Mouse (Mus musculus) left cerebral cortex, adult 11 months (tissue): ENCODE measurements around the gene Fam126b.
"Not testable (repeated sequence)": the region's sequence is repeated elsewhere in the genome, so short reads cannot be mapped to it uniquely, and the experiment has no call there.

ENCODE experiments used
- DNase-seq: peaks from one replicate; pipeline ENCODE4 v3.0.0; 2022; ENCODE audit warnings: low spot score

Fam126b gene

DNA sequence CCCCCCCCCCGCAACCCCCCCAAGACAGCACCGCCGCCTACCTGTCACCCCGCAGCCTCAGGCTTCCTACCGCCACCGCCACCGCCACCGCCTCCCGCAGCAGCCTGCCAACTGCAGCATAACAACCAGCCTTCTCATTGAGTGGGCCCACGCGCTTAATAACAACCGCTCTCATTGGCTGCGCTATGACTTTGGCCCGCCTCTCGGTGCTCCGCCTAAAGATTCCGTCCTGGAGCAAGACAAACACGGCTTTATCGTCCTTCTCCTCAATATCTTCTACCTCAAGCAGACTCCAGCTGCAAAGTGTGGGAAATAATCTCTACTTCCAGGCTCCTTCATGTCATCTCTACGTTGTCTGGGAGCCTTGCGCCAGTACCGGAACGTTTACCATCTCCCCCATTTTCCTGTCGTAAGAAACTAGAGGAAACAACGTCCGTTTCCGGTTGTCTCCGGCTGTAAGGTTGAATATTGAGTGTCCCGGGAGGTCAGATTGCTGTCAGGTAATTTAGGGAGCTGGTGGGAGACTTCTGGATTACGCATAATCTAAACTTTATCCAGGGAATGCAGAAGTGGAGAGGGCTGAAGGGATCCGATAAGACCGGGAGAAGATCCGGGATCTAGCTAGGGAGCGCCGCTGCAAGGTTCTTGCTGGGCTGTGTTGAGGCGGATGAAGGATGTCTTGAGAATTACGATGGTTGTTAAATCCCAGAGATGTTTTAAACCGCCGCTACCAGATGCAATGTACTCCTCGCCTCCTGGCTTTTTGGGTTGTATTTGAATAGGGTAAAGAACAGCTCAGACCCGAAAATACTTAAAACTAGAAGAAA lies at the start of gene Fam126b, which contains the start of gene Ndufb3:
Gene Fam126b (minus strand): TSS at position 153 of the 827 bp plus-strand sequence.
Gene Ndufb3 (plus strand): TSS at position 214 of the 827 bp plus-strand sequence.
- DNase-seq, result peak; percentile 82

DNA sequence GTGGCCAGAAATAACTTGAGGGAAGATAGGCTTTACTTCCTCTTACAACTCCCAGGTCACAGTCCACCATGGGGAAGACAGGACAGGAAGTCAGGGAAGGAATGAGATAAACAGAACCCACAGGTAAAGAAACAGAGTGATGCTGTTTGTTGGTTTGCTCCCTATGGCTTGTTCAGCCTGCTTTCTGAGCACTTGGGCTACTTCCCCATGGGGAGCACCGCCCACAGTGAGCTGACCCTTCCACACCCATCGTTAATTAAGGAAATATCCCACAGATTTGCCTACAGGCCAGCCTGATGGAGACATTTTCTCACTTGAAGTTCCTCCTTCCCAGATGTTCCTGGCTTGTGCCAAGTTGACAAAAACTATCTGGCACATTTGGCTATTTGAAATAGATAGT lies 42.7 kb upstream of the Fam126b start:
- DNase-seq, result not testable (repeated sequence)

DNA sequence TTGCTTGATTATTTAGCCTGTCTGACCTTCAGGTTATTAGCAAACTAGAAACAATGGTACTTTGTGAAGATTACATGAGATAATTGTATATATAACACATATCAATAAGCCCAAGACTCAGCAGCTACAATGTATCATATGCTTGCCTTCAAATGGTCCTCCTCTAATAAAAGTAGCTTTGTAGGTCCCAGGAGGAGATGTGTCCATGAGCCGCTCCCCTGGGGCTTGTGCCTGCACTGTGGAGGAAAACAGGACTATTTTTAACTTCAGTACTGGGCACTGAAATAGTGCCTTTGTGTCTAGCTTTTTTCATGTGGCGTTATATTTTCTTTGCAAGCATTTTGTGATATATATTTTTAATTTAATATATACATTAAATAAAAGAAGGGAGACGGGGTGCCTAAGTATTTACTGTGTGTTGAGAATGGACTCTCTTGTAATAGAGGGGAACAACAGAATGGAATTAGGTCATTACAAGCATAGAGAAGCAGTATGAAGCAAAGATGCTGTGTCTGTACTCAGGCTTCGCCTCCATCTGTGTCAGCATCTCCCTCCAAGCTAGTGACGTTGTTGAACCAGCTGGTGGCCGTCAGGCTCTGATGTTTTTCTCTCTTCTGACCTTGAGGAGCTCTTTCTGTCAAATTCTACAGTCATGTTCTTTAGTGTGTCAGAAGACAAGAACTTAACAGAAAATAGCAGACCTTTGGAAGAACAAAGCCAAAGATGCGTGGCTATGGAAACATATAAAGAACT lies 36.0 kb upstream of the Fam126b start:
- no peak for DNase-seq

DNA sequence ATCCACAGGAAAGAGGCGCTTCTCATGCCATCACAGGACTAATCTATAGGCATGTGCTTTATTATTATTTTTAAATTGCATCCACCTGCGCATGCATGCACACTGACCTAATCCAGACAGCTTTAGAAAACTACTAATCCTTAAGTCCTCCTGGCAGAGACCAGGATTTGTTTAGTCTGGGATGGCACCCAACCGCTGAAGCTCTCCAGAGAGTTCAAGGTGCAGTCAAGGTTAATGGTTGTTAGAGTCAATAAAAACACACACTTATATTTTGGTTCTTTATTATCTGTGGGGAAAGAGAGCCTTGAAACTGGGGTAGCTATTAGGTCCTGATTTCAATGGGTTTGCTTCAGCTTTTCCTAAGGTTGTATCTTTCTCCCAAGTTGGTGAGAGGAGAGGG lies 35.1 kb upstream of the Fam126b start:
- no peak for DNase-seq

DNA sequence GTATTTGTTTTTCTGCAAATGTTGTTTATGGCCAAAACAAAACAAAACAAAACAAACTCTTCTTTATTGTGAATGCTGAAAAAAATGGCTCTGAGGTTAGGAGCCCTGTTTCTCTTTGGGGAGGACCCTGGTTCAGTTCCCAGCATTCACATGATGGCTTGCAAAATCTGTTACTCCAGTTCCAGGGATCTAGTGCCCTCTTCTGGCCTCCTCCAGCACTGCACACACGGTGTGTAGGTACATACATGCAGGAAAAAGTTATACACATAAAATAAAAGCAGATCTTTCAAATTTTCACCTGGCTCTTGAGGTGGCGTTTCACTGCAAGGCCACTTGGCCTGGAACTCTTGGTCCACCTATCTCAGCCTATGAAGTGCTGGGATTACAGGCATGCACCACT lies 32.6 kb upstream of the Fam126b start:
- no peak for DNase-seq

DNA sequence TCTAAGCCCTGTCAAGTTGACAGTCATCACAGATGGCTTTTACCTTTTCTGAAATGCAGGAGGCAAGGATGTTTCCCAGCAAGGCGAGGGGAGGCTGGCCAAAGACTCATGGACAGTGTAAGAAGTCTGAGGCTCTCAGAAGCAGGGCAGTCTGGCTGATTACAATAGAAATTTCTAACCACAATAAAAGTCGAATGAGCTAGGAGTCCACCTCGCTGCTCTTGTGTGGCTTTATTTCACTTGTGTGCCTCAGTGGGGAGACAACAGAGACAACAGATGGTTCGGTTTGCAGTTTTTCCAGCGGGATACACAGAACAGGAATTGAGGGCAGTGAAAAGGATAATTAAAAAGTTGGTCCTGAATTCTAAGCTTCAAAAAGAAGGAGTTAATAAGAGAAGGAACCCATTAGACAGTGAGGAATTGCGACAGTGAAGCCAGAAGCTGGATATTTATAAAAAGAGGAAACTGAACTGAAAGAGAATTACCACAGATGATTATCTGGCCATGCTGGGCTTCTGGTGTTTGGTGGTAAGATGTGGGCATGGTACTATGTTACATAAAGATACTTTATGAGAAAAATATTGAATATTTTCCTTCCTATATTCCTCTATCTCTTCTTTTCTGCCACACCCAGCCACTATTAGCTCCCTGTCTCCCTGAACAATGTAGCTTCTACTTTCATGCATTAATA lies 32.0 kb upstream of the Fam126b start:
- no peak for DNase-seq

DNA sequence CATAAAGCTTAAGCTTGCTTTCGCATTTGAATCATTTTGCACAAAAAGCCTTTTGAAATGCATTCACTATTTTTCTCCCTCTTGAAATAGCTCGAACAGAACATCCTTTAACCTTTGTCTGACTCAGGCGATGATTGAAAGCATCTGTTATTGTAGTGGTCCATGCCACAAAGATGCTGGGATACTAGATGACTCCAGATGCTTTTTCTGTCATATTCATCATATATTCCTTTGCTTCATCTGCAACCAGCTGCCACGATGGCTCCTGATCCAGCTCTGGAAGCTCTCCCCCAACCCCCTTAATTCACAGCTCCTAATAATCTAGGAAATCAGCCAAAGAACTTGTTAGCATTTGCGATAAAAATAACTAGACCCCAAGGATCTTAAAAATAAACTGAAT lies 31.0 kb upstream of the Fam126b start:
- no peak for DNase-seq

DNA sequence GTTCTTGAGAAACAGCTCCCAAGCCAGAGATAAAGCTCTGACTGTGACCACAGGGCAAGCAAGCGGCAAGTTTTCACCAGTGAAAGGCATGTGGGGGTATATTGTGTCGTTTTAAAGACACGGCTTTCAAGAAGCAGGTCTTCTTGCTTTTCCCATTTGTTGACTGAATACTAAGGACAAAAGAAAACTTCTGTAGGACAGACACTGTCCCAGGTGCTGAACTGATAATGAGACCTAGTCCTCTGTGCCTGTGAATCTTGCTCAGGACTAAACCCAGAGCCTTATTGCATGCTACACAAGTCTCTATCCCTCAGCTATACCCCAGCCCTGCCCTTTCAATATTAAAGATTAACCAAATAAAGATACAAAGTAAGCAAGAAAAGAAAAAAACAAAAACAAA lies 30.1 kb upstream of the Fam126b start:
- no peak for DNase-seq

DNA sequence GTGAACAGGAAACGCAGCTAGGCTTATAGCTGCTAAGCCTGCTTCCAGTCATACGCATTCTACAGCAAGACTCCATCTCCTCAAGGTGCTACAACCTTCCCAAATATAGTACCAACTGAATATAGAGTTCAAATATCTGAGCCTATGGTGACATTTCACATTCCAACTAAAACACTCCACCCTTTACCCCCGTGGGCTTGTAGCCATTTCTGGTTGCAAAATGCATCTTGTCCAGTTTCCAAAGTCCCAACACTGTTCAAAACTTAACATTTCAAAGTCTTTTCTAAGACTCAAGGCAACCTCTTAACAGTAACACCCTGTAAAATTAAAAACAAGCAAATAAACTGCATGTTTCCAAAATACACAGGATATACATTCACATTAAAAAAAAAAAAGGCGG lies 29.0 kb upstream of the Fam126b start:
- no peak for DNase-seq

DNA sequence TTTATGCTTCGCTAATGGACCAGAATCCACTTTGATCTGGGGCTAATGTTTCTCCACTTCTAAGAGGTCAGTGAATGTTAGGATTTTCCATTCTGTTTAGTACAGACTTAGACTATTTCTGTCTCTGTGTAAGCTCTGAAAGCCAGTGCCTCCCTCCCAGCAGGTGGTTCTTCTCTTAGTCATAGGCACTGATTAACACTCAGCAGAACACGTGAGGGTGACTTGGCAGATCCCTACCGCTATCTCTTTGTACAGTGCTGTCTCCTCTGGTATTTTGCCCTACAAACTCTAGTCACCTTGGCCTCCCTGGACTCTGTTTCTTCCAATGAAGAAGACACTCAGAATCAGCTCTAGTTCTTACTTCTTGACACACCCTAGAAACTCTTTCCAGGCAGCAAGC lies 28.3 kb upstream of the Fam126b start:
- peak; percentile 51 for DNase-seq

DNA sequence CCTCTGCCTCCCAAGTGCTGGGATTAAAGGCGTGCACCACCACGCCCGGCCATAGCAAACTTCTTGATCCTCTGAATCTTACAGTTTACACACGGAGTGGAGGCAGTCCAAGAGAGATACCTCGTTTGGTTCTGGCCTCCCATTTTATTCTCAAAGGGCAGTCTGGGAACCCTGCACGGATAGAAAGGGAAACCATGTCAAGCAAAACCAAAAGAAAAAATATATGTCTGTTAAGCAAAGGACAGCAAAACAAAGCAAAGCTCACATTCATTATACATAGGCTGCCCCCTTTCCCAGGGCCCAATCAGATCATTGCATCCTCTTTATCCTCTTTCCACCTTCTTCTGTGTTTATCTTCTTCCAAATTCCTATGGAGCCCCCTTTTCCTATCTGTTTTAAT lies 27.7 kb upstream of the Fam126b start:
- DNase-seq, result no peak

DNA sequence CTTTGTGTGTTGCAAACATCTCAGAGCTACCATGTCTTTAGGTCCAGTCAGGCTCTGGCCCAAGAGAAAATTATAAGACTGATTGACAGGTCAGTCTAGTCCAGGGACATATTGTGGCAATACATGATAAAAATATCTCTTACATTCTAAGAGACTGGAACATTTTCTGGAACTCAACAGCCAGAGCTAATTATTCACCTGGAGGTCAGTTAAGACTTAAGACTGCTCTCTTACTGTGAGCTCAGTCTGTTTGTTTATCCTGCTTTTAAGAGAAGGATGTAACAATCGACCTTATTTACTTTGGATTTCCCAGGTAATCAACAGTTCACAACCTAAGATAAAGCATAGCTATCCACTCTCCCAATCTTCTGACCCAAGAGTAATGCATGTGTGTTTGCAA lies 24.5 kb upstream of the Fam126b start:
- DNase-seq, result no peak

DNA sequence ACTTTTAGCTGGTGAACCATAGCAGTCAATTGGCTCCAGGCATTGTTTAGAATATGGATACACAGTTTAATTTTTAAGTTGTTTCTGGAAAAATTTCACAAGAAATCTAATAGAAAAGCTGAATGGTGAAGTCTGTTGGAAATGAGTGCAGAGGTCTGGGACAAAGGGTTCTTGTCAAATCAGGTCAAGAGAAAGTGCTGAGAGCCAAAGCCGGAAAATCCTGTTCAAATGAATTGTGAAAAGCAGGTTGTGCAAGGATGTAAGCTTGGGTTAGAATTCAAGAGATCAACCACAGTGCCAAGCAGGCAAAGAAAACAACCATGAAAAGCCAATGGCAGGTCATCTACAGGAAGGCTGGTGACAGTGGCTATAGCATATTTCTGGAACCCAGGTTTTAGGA lies 24.0 kb upstream of the Fam126b start:
- DNase-seq, result no peak

DNA sequence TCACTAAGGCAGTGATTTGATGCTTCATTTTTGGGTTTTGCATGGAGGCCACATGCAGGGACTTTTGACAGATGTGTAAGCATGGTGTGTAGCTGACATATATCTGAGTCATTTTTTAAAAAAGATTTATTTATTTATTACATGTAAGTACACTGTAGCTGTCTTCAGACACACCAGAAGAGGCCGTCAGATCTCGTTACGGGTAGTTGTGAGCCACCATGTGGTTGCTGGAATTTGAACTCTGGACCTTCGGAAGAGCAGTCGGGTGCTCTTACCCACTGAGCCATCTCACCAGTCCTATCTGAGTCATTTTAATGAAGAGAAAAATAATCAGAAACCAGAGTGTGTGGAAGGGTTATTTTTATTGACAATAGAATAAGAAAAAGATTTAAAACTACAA lies 23.5 kb upstream of the Fam126b start:
- not testable (repeated sequence) for DNase-seq

DNA sequence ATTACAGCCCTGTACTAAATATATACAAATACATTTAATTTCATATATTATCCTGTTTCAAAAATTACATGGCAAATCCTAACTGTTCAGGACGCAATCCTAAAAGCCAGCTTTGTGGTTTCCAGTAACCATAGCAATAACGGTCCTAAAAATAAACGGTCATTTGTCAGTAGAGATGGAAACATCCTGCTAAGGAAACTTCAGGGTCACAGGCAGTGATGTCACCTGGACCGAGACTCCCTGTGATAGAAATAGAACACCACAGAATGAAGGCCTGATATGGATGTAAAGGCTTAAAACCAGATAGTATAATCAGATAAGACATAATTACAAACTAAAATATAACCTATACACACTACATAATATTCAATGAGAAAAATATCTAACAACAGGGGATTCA lies 17.6 kb upstream of the Fam126b start:
- DNase-seq, result no peak

DNA sequence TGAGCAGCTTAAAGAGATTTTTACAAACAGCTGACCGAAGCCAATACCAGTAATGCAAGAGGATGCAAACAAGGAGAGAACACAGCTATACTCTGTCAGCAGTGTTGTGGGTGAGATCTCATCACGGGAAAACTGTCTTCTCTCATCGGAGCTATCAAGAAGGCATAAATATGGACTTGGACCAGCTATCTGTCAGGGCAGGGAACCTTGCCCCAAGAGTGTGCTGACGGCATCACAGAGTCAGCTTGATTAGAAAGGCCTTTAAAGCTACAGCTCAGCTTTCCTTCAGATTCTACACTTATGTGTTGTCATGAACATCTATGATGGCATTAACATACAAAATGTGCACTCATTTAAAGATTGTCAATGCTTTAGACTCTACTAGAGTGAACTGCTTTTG lies 16.6 kb upstream of the Fam126b start:
- DNase-seq, result no peak

DNA sequence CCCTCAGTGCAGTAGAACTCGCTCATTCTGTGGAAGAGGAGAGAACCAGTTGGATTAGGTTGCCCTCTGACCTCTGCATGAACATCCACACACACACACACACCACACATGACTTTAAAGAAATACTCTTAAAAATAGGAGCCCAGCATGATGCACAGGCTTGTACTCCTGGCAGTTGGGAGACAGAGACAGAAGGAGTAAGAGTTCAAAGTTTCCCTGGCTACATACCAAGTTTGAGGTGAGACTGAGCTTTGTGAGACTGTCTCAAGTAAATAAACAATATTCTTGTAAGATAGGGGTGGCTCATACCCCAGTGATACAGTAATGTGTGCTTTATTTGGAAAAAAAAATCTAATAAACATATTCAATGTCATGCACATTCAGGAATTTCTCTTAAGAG lies 1.4 kb upstream of the Fam126b start:
- DNase-seq, result no peak

DNA sequence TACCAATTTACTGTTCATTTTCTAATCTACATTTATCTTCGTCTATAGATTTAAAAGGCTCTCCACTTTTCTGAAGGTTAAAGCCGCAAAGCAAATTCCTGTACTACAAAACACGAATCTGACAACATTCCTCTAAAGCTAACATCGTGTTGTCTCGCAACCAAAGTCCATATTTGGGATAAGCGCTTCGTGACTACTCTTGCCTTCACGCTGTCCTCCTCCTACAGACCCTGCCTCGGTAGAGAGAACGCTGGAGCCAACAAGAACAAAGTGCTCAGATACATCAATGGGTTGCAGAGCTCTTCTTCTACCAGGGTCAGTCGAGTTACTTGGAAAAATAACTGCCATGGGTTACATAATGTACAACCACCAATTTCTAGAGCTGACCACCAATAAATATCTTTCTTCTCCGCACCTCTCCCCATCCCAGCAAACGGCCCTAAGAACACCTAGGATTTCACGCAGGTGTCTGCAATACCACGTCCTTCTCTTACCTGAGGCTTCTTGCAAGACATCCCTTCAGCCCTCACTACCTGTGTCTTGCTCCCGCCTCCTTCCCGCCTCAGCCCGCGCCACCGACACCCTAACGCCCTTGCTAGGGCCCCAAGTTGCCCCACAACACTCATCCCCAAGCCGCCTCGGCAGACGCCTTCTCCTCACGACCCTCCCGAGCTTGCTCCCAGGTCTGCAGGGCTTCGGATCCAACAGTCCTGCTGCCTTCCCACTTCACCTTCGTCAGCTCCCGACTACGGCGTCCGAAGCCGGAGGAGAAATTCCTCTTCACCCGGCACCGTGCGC lies 551 bp downstream of the Fam126b start:
- DNase-seq, result no peak

DNA sequence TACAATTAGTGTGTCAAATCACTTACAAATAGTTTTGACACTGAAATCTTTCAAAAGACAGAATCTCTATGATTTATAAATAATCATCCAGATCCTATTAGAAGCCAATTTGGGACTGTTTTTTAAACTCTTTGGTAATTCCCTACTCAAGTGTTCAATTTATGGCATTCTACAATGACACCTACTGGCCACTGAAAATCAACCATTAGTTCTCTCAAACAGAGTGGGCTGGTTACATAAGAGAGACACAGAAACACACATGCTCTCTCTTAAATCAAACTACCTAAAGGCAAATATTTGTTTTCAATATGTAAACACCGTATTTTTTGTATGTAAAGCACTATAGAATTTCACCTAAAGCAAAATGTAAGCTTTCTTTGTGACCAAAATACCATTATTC lies 1.9 kb downstream of the Fam126b start:
- no peak for DNase-seq

DNA sequence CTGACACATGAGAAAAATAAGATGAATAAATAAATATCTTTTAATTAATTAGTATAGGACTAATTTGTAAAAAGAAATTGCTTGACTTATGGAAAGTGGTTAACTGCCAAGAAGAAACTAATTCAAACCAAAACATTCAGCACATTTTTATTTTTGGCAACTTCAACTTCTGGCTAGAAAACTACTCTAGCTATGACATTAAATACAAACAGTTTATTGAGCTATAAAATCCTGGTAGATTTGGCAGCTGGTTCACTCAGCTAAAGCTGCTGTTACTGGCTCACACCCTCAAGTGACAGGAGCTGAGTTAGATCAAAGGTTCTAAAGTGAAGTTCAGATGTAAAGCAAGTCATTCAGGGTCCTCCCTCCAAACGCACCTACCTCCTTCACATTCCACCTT lies 3.5 kb downstream of the Fam126b start:
- no peak for DNase-seq

DNA sequence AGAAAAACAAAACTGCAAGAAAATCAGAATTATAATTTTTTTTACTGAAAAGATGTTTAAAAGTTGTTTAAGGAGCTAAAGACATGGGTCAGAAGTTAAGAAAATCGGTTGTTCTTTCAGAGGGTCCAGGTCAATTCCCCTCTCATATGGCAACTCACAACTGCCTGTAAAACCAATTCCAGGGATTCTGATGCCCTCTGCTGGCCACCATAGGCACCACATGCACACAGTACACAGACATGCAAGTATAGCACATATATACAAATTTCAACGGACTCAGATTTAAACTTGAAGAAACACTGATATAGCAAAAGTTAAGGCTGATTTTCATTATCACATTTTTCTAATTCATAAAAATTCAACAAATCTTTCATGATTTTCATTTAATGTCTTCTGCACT lies 6.9 kb downstream of the Fam126b start:
- no peak for DNase-seq

DNA sequence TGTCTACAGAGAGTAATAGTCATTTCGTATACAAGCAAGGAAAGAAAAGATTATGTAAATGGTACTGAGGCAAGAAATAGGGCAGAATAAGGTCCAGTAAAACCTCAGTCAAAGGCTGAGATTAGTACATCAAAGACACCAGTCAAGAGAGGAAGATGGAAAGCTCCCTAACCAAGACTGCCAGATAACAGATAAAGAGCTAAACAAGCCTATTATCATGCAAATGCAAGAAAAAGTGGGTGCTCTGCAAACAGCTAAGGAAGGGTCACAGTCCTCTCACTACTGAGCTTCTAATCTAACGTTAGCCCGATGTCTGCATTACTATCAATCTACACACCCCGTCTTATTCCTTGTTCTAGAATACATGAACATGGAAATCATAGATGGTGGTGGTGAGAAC lies 15.7 kb downstream of the Fam126b start:
- DNase-seq, result no peak
